Mouse (Mus musculus) neural tube, embryonic 12.5 days (tissue): ENCODE data around the gene Prss27. TPM values are rescaled to one million over a fixed set of nuclear protein-coding genes. Genes with fewer than 3 reads are reported as not detected.

Experiments used
- ATAC-seq: fragments of 200-750 bp; cut with Nextera tagmentation; 2 replicates; pipeline ENCODE4 v1.8.0; 2017; ENCODE audit warnings: low read depth, mild to moderate bottlenecking, moderate TSS enrichment, moderate library complexity; ENCODE audit not compliant: low FRiP score
- H3K27ac ChIP-seq: fragments of 300-500 bp; sonication (generic); 2 replicates; pipeline ENCODE4 v1.5.1; 2016
- H3K27me3 ChIP-seq: fragments of 300-500 bp; sonication (generic); replicated peaks from 2 replicates; pipeline ENCODE4 v1.6.1; 2016; ENCODE audit warnings: mild to moderate bottlenecking
- H3K36me3 ChIP-seq: fragments of 300-500 bp; sonication (generic); 2 replicates; pipeline ENCODE4 v1.6.1; 2016; ENCODE audit warnings: mild to moderate bottlenecking
- H3K4me1 ChIP-seq: fragments of 300-500 bp; sonication (generic); 2 replicates; pipeline ENCODE4 v1.6.1; 2016
- H3K4me2 ChIP-seq: fragments of 300-500 bp; sonication (generic); replicated peaks from 2 replicates; pipeline ENCODE4 v1.6.1; 2016; ENCODE audit warnings: mild to moderate bottlenecking
- H3K4me3 ChIP-seq: fragments of 300-500 bp; sonication (generic); 2 replicates; pipeline ENCODE4 v1.5.1; 2016
- H3K9ac ChIP-seq: fragments of 300-500 bp; sonication (generic); 2 replicates; pipeline ENCODE4 v1.6.1; 2016; ENCODE audit warnings: mild to moderate bottlenecking
- H3K9me3 ChIP-seq: fragments of 300-500 bp; sonication (generic); 2 replicates; pipeline ENCODE4 v1.6.1; 2016; ENCODE audit warnings: mild to moderate bottlenecking
- WGBS: fragments of 180-500 bp; shearing (Covaris S2); methylation state at CpG from one replicate; pipeline ENCODE4 v1.1.7; 2016; 5-methylcytosine and 5-hydroxymethylcytosine counted together
- polyA plus RNA-seq: library from polyadenylated mRNA; unstranded; fragments of >200 nt; fragmentation: Nextera tagmentation; extraction: Ambion mirVana; gene quantifications from 2 replicates; pipeline ENCODE4 v1.2.1, GENCODE M21; 2016

The Prss27 gene
- 0.15 and 0.35 TPM in 2 replicates for polyA plus RNA-seq

DNA sequence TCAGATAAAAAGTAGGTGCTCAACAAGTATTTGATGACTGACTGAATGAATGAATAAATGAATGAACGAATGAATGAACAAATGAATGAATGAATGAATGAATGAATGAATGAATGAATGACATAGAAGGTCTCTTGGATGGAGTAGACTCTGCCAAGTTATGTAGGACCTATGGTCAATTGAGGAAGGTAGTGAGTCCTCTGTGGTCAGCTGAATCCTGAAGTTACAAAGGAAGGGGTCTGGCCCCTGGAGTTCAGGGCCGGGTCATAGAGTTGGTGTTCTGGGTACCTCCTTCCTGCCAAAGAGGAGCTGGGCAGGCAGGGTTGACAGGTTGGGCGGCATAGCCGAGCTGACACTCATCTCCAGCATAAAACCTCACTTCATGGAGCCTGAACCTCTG lies at the start of gene Prss27:
Gene Prss27, plus strand, starts transcription at position 301 of the 400 bp plus-strand sequence.
- H3K4me2 ChIP-seq, result no peak within 1 kb of the TSS
- H3K36me3 ChIP-seq, result no peaks in the 10 kb centered on the region
- WGBS, result 64% methylated on average over 4 of the region's 4 CpGs
- H3K27ac ChIP-seq, result no peak within 1 kb of the TSS
- H3K9ac ChIP-seq, result no peak within 1 kb of the TSS
- no peak for ATAC-seq
- H3K4me1 ChIP-seq, result no peaks in the 10 kb centered on the region
- no peaks in the 10 kb centered on the region for H3K27me3 ChIP-seq
- H3K9me3 ChIP-seq, result 0 out of 2 replicates have a peak, but pooled peaks cover 4% of the 10 kb centered on the region
- H3K4me3 ChIP-seq, result no peak within 1 kb of the TSS

GRCm38 (mm10) chr17:23989802-23990201 lies 48.1 kb upstream of the Prss27 start:
- H3K4me2 ChIP-seq, result no peak overlapping the region
- H3K36me3 ChIP-seq, result no peaks in the 10 kb centered on the region
- H3K4me3 ChIP-seq, result no peak overlapping the region
- H3K9me3 ChIP-seq, result no peaks in the 10 kb centered on the region
- no peaks in the 10 kb centered on the region for H3K27me3 ChIP-seq
- no peak for ATAC-seq
- no peak overlapping the region for H3K27ac ChIP-seq
- no peak overlapping the region for H3K9ac ChIP-seq
- 51% methylated on average over 2 of the region's 2 CpGs for WGBS
- H3K4me1 ChIP-seq, result 0 out of 2 replicates have a peak, but pooled peaks cover 3% of the 10 kb centered on the region

GRCm38 (mm10) chr17:23992789-23993553 lies 45.0 kb upstream of the Prss27 start:
- peak; percentile 68 for ATAC-seq
- Histone ChIP-seq H3K9me3 (no peaks in the 10 kb centered on the region), H3K9ac (0 out of 2 replicates have a peak overlapping the region, but pooled peaks have one; percentile 8), H3K27ac (no peak overlapping the region), H3K4me3 (no peak overlapping the region), H3K4me1 (0 out of 2 replicates have a peak, but pooled peaks cover 3% of the 10 kb centered on the region), H3K27me3 (no peaks in the 10 kb centered on the region; the same call in 1 of the 2 replicates), H3K4me2 (peak overlapping the region; percentile 59), H3K36me3 (no peaks in the 10 kb centered on the region)
- 73% methylated on average over 9 of the region's 9 CpGs for WGBS

DNA sequence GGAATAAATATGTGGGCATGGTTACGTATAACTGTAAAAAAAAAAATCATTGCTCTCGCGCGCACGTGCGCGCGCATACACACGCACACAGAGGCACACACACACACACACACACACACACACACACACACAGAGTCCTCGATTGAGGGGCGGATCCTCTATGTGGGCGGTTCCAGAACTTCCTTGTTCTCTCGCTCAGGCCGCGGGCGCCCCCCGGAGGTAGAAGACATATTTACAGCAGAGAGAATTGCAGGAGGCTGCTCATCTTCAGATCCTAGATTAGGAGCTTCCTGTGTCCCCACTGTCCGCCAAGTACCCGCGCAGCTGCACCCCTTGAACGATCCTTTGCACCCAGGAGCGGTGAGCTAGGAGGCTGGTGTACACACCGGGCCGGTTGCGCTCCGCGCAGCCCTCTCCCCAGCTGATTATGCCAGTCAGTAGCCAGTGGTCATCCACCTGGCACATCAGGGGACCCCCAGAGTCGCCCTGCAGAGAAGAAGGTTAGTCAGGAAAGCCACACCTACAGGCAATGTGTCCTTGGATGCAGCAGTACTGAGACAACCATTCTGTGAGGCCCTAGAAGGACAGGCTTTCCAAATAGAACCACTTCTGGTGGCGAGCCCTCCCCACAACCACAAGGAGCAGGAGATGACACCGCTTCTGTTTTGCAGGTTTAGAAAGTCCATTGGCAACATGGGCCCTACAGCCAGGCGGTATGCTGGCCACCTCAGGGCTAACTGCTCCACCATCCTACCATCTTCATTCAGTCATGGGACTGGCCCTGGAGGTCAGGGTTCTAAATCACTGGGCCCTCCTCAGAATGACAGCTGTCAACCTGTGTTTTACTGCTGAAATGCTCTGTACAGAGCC lies 44.1 kb upstream of the Prss27 start:
- Histone ChIP-seq H3K4me2 (peak overlapping the region; percentile 59), H3K9ac (peak overlapping the region; percentile 52; the same call in 1 of the 2 replicates), H3K9me3 (no peaks in the 10 kb centered on the region), H3K27ac (no peak overlapping the region), H3K4me3 (peak overlapping the region; percentile 23; the same call in 1 of the 2 replicates), H3K36me3 (no peaks in the 10 kb centered on the region), H3K4me1 (0 out of 2 replicates have a peak, but pooled peaks cover 3% of the 10 kb centered on the region), H3K27me3 (no peaks in the 10 kb centered on the region; the same call in 1 of the 2 replicates)
- peak; percentile 72 for ATAC-seq
- WGBS, result 11% methylated on average over 31 of the region's 31 CpGs

DNA sequence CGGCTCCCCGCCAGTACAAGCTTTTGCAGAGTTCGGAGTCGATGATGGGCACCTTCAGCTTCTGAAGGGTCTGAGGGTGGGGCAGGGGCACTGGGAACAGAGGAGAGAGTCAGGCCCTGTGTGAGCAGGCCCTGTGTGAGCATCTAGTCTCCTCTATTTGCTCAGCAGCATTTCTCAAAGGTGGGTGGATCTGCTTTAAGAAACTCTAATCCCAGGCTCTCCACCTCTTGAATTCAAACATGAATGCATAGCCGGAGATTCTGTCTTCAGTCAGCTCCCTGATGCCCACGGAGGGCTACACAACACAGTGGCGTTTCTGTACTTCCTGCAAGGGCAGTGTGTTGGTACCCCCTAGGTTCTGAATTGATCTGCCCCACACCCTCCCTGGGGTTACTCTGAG lies 43.3 kb upstream of the Prss27 start:
- Histone ChIP-seq H3K9me3 (no peaks in the 10 kb centered on the region), H3K4me2 (no peak overlapping the region), H3K4me3 (no peak overlapping the region), H3K27me3 (no peaks in the 10 kb centered on the region; the same call in 1 of the 2 replicates), H3K4me1 (0 out of 2 replicates have a peak, but pooled peaks cover 3% of the 10 kb centered on the region), H3K27ac (no peak overlapping the region), H3K36me3 (no peaks in the 10 kb centered on the region), H3K9ac (no peak overlapping the region)
- ATAC-seq, result no peak
- 74% methylated on average over 7 of the region's 7 CpGs for WGBS

- no peak overlapping the region for H3K4me3 ChIP-seq
- H3K9me3 ChIP-seq, result no peaks in the 10 kb centered on the region
- ATAC-seq, result no peak
- H3K4me1 ChIP-seq, result 0 out of 2 replicates have a peak, but pooled peaks cover 3% of the 10 kb centered on the region
- H3K27me3 ChIP-seq, result no peaks in the 10 kb centered on the region; the same call in 1 of the 2 replicates
- no peak overlapping the region for H3K4me2 ChIP-seq
- 26% methylated on average over 1 of the region's 1 CpGs for WGBS
- no peak overlapping the region for H3K27ac ChIP-seq
- H3K9ac ChIP-seq, result no peak overlapping the region
- H3K36me3 ChIP-seq, result no peaks in the 10 kb centered on the region
These were observed 42.5 kb upstream of the Prss27 start for GRCm38 (mm10) chr17:23995421-23995820.

DNA sequence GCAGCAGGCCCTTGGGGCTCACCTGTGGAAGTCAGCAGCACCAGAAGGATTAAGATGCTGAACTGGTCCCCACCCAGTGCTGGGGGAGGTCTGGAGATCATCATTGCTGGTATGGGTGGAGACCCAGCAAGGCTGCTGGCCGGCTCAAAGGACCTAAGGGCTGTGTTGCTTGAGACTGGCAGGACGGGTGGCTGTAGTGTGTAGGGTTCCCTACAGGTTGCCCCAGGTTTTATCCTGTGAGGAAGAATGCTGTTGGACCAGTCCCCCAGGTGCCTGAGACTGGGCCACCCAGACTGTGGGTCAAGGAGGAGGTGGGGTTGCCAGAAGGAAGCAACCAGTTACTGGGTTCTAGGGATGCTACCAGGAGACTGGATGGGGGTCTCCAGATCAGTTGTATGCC lies 40.0 kb upstream of the Prss27 start, which contains the start of gene Prss22:
Gene Prss22, minus strand, starts transcription at position 200 of the 400 bp plus-strand sequence.
- Histone ChIP-seq H3K4me1 (0 out of 2 replicates have a peak, but pooled peaks cover 3% of the 10 kb centered on the region), H3K27ac (no peak within 1 kb of the TSS), H3K9ac (no peak within 1 kb of the TSS), H3K36me3 (no peaks in the 10 kb centered on the region), H3K4me2 (no peak within 1 kb of the TSS), H3K27me3 (no peaks in the 10 kb centered on the region; the same call in 1 of the 2 replicates), H3K4me3 (no peak within 1 kb of the TSS), H3K9me3 (no peaks in the 10 kb centered on the region)
- WGBS, result 81% methylated on average over 2 of the region's 2 CpGs
- ATAC-seq, result no peak

GRCm38 (mm10) chr17:23998383-23998782 lies 39.6 kb upstream of the Prss27 start:
- Histone ChIP-seq H3K27ac (no peak overlapping the region), H3K27me3 (no peaks in the 10 kb centered on the region; the same call in 1 of the 2 replicates), H3K4me1 (0 out of 2 replicates have a peak, but pooled peaks cover 3% of the 10 kb centered on the region), H3K4me3 (no peak overlapping the region), H3K9me3 (no peaks in the 10 kb centered on the region), H3K36me3 (no peaks in the 10 kb centered on the region), H3K9ac (no peak overlapping the region), H3K4me2 (no peak overlapping the region)
- no peak for ATAC-seq
- WGBS, result 70% methylated on average over 6 of the region's 6 CpGs

GRCm38 (mm10) chr17:24000404-24000803 lies 37.5 kb upstream of the Prss27 start:
- H3K27ac ChIP-seq, result no peak overlapping the region
- H3K9ac ChIP-seq, result no peak overlapping the region
- H3K4me1 ChIP-seq, result no peaks in the 10 kb centered on the region
- no peak overlapping the region for H3K4me3 ChIP-seq
- H3K4me2 ChIP-seq, result no peak overlapping the region
- no peaks in the 10 kb centered on the region for H3K36me3 ChIP-seq
- whole genome bisulfite sequencing, result 60% methylated on average over 5 of the region's 5 CpGs
- ATAC-seq, result no peak
- no peaks in the 10 kb centered on the region for H3K9me3 ChIP-seq
- H3K27me3 ChIP-seq, result no peaks in the 10 kb centered on the region; the same call in 1 of the 2 replicates

- Histone ChIP-seq H3K27ac (no peak overlapping the region), H3K36me3 (no peaks in the 10 kb centered on the region), H3K9me3 (no peaks in the 10 kb centered on the region), H3K27me3 (no peaks in the 10 kb centered on the region), H3K4me1 (no peaks in the 10 kb centered on the region), H3K4me3 (no peak overlapping the region), H3K4me2 (no peak overlapping the region), H3K9ac (no peak overlapping the region)
- ATAC-seq, result no peak
- WGBS, result 93% methylated on average over 14 of the region's 14 CpGs
These were observed 33.8 kb upstream of the Prss27 start for GRCm38 (mm10) chr17:24004071-24004665.

DNA sequence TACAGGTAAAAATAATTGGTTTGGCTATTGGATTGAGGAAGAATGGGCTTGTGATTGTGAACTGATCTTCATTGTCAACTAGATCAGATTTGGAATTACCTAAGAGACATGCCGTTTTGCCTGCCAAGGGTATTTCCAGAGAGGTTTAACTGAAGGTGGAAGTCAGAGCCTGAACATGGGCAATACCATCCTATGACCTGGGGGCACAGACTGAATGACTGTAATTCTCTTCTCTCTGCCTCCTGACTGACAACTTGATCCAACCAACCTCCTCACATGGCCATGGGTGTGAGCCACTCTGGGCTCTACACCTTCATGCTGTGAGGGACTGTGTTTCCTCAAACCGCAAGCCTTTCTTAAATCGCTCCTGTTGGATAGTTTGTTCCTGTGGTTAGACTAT lies 32.9 kb upstream of the Prss27 start:
- Histone ChIP-seq H3K27me3 (no peaks in the 10 kb centered on the region), H3K9me3 (no peaks in the 10 kb centered on the region), H3K36me3 (no peaks in the 10 kb centered on the region), H3K4me2 (no peak overlapping the region), H3K9ac (no peak overlapping the region), H3K27ac (no peak overlapping the region), H3K4me3 (no peak overlapping the region), H3K4me1 (no peaks in the 10 kb centered on the region)
- 96% methylated on average over 3 of the region's 3 CpGs for WGBS
- ATAC-seq, result no peak
